Mouse (Mus musculus): ENCODE data around the gene Lyrm7.

DNA sequence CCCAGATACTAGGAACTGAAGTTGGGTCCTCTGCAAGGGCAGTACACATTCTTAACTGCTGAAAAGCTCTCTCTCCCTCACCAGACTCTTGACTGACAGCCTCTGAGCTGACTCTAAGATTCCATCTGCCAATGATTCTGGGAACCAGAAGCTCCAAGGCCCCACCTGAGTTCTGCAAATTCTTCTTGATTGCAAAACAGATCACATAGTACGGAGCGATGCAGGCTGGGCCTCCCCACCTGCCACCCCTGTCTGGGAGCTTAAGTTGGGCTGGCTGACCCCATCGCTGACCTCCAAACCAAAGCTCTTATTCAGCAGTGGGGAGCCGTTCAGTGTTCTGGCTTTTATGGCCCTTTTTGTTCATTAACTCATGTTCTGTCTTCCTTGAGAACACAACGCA lies 36.8 kb upstream of the Lyrm7 start:
- TF ChIP-seq EP300 (IDR thresholded peaks at IDR 0.05; ENCODE audit: insufficient read depth, low read depth, low read length) (no peak), POLR2A (IDR thresholded peaks at IDR 0.05; ENCODE audit: insufficient read depth, low read length) (no peak)
